Mouse (Mus musculus): ENCODE measurements around the gene Ptprs. TPM values are rescaled to one million over a fixed set of nuclear protein-coding genes. Genes with fewer than 3 reads are reported as not detected.
A peak's percentile ranks its signal among the peaks of the same experiment; 100 is the strongest.

The Ptprs gene
- polyA plus RNA-seq, 1 experiment: 478 TPM

GRCm38 (mm10) chr17:56487441-56487888, 11.2 kb upstream of the Ptprs start:
- DNase-seq: no peak
- H3K27ac ChIP-seq (ENCODE audit: insufficient read depth, low read length): no peak overlapping the region
- whole genome bisulfite sequencing: 6% methylated on average over 10 of the region's 16 CpGs
- H3K27me3 ChIP-seq (ENCODE audit: control insufficient read depth, insufficient read depth, low read length): no peaks in the 10 kb centered on the region
- peak; percentile 46; the same call in 1 of the 2 replicates for TF ChIP-seq CTCF (IDR thresholded peaks at IDR 0.05; ENCODE audit: borderline replicate concordance, insufficient read depth, low read depth, low read length)
- no peak for TF ChIP-seq POLR2A (IDR thresholded peaks at IDR 0.05; ENCODE audit: borderline replicate concordance, insufficient read depth, low read length)
- H3K4me3 ChIP-seq (replicated peaks; ENCODE audit: insufficient read depth, low read depth, low read length): no peak overlapping the region
- H3K4me1 ChIP-seq (ENCODE audit: control insufficient read depth, insufficient read depth, low read length): no peaks in the 10 kb centered on the region

- WGBS: 60% methylated on average over 9 of the region's 9 CpGs
Measured at GRCm38 (mm10) chr17:56485926-56486325, 9.6 kb upstream of the Ptprs start.

GRCm38 (mm10) chr17:56485118-56485517, 8.8 kb upstream of the Ptprs start:
- Histone ChIP-seq H3K4me3 (replicated peaks; ENCODE audit: insufficient read depth, low read depth, low read length) (no peak overlapping the region), H3K27ac (ENCODE audit: insufficient read depth, low read length) (no peak overlapping the region), H3K4me1 (ENCODE audit: control insufficient read depth, insufficient read depth, low read length) (no peaks in the 10 kb centered on the region), H3K27me3 (ENCODE audit: control insufficient read depth, insufficient read depth, low read length) (no peaks in the 10 kb centered on the region)
- TF ChIP-seq CTCF (IDR thresholded peaks at IDR 0.05; ENCODE audit: borderline replicate concordance, insufficient read depth, low read depth, low read length) (no peak), POLR2A (IDR thresholded peaks at IDR 0.05; ENCODE audit: borderline replicate concordance, insufficient read depth, low read length) (no peak)
- 66% methylated on average over 9 of the region's 9 CpGs for WGBS
- DNase-seq: no peak

More at GRCm38 (mm10) chr17:56485926-56486325, 9.6 kb upstream of the Ptprs start:
- Histone ChIP-seq H3K27ac (ENCODE audit: insufficient read depth, low read length) (no peak overlapping the region), H3K4me1 (ENCODE audit: control insufficient read depth, insufficient read depth, low read length) (no peaks in the 10 kb centered on the region), H3K4me3 (replicated peaks; ENCODE audit: insufficient read depth, low read depth, low read length) (no peak overlapping the region), H3K27me3 (ENCODE audit: control insufficient read depth, insufficient read depth, low read length) (no peaks in the 10 kb centered on the region)
- TF ChIP-seq POLR2A (IDR thresholded peaks at IDR 0.05; ENCODE audit: borderline replicate concordance, insufficient read depth, low read length) (no peak), CTCF (IDR thresholded peaks at IDR 0.05; ENCODE audit: borderline replicate concordance, insufficient read depth, low read depth, low read length) (no peak)
- DNase-seq: no peak

- Histone ChIP-seq H3K27me3 (ENCODE audit: control insufficient read depth, insufficient read depth, low read length) (no peaks in the 10 kb centered on the region), H3K27ac (ENCODE audit: insufficient read depth, low read length) (no peak overlapping the region), H3K4me3 (replicated peaks; ENCODE audit: insufficient read depth, low read depth, low read length) (no peak overlapping the region), H3K4me1 (ENCODE audit: control insufficient read depth, insufficient read depth, low read length) (no peaks in the 10 kb centered on the region)
- 100% methylated on average over 1 of the region's 1 CpGs for WGBS
- TF ChIP-seq CTCF (IDR thresholded peaks at IDR 0.05; ENCODE audit: borderline replicate concordance, insufficient read depth, low read depth, low read length) (no peak), POLR2A (IDR thresholded peaks at IDR 0.05; ENCODE audit: borderline replicate concordance, insufficient read depth, low read length) (no peak)
- DNase-seq: no peak
Measured at GRCm38 (mm10) chr17:56482671-56483070, 6.4 kb upstream of the Ptprs start.

- Histone ChIP-seq H3K27me3 (ENCODE audit: control insufficient read depth, insufficient read depth, low read length) (no peaks in the 10 kb centered on the region), H3K27ac (ENCODE audit: insufficient read depth, low read length) (no peak overlapping the region), H3K4me1 (ENCODE audit: control insufficient read depth, insufficient read depth, low read length) (no peaks in the 10 kb centered on the region), H3K4me3 (replicated peaks; ENCODE audit: insufficient read depth, low read depth, low read length) (no peak overlapping the region)
- WGBS: 22% methylated on average over 6 of the region's 6 CpGs
- TF ChIP-seq CTCF (IDR thresholded peaks at IDR 0.05; ENCODE audit: borderline replicate concordance, insufficient read depth, low read depth, low read length) (peak; percentile 97), POLR2A (IDR thresholded peaks at IDR 0.05; ENCODE audit: borderline replicate concordance, insufficient read depth, low read length) (no peak)
- DNase-seq: peak; percentile 75 to 82
Measured at GRCm38 (mm10) chr17:56479358-56479757, 3.1 kb upstream of the Ptprs start.

- Histone ChIP-seq H3K27me3 (ENCODE audit: control insufficient read depth, insufficient read depth, low read length) (no peaks in the 10 kb centered on the region), H3K27ac (ENCODE audit: insufficient read depth, low read length) (no peak overlapping the region), H3K4me1 (ENCODE audit: control insufficient read depth, insufficient read depth, low read length) (peaks cover 4% of the 10 kb centered on the region; the same call in 1 of the 2 replicates), H3K4me3 (replicated peaks; ENCODE audit: insufficient read depth, low read depth, low read length) (no peak overlapping the region)
- no peak for DNase-seq
- 88% methylated on average over 11 of the region's 11 CpGs for WGBS
- no peak for TF ChIP-seq POLR2A (IDR thresholded peaks at IDR 0.05; ENCODE audit: borderline replicate concordance, insufficient read depth, low read length)
- TF ChIP-seq CTCF (IDR thresholded peaks at IDR 0.05; ENCODE audit: borderline replicate concordance, insufficient read depth, low read depth, low read length): no peak
Measured at GRCm38 (mm10) chr17:56478191-56478611, 1.9 kb upstream of the Ptprs start.

- DNase-seq: no peak
- Histone ChIP-seq H3K4me1 (ENCODE audit: control insufficient read depth, insufficient read depth, low read length) (peaks cover 4% of the 10 kb centered on the region; the same call in 1 of the 2 replicates), H3K4me3 (replicated peaks; ENCODE audit: insufficient read depth, low read depth, low read length) (no peak overlapping the region), H3K27ac (ENCODE audit: insufficient read depth, low read length) (no peak overlapping the region), H3K27me3 (ENCODE audit: control insufficient read depth, insufficient read depth, low read length) (no peaks in the 10 kb centered on the region)
- 85% methylated on average over 19 of the region's 19 CpGs for WGBS
- TF ChIP-seq CTCF (IDR thresholded peaks at IDR 0.05; ENCODE audit: borderline replicate concordance, insufficient read depth, low read depth, low read length): no peak
- no peak for TF ChIP-seq POLR2A (IDR thresholded peaks at IDR 0.05; ENCODE audit: borderline replicate concordance, insufficient read depth, low read length)
Measured at GRCm38 (mm10) chr17:56477191-56477818, 1.0 kb upstream of the Ptprs start.
